Mouse (Mus musculus) left cerebral cortex, postnatal 14 days (tissue): ENCODE measurements at regions not wholly inside any gene's neighbourhood (a gene's known extent, or its start where the extent isn't known, plus 50 kb on each side); places are given as distances from the start of the nearest gene placed in this dataset.

Experiments
- DNase-seq, 2 experiments: peaks; one replicate each; pipeline ENCODE4 v3.0.0; 2021 to 2022; ENCODE audit warnings: low spot score in 2 of 2, mixed read lengths in 1 of 2
- intact Hi-C: fragments of 180-260 bp; cut with DNase I; formaldehyde crosslinking; loops from one replicate; pipeline ENCODE4 v1.15.1; 2025

GRCm38 (mm10) chr1:78761061-78761515 is 55.5 kb upstream of the Kcne4 start:
- intact Hi-C loops, result no loop called here
- peak in 1 of 2 experiments; percentile 14 for DNase-seq
